Mouse (Mus musculus): ENCODE measurements around the gene Reg3d.
"Not testable (repeated sequence)": the region's sequence is repeated elsewhere in the genome, so short reads cannot be mapped to it uniquely, and the experiment has no call there.

Gene Reg3d

GRCm38 (mm10) chr6:78378765-78379164, at the start of gene Reg3d:
Reg3d (minus strand) TSS chr6:78378865.
- no peak for DNase-seq (ENCODE audit: low read depth, low spot score)

- DNase-seq (ENCODE audit: low read depth, low spot score) = no peak
These were observed 46.8 kb upstream of the Reg3d start for GRCm38 (mm10) chr6:78425497-78425896.

- not testable (repeated sequence) for DNase-seq (ENCODE audit: low read depth, low spot score)
These were observed 43.7 kb upstream of the Reg3d start, which contains the start of gene Reg1 for GRCm38 (mm10) chr6:78422411-78422810. Reg1 (plus strand) TSS chr6:78422711.

GRCm38 (mm10) chr6:78395323-78395722, 16.7 kb upstream of the Reg3d start, which contains the start of gene Reg2:
Reg2 (plus strand) TSS chr6:78395623.
- not testable (repeated sequence) for DNase-seq (ENCODE audit: low read depth, low spot score)

- DNase-seq (ENCODE audit: low read depth, low spot score) = no peak
These were observed 6.9 kb upstream of the Reg3d start for GRCm38 (mm10) chr6:78385609-78386008.

GRCm38 (mm10) chr6:78380409-78380808, 1.7 kb upstream of the Reg3d start, which contains the start of gene Reg3a:
Reg3a (plus strand) TSS chr6:78380709.
- no peak for DNase-seq (ENCODE audit: low read depth, low spot score)

GRCm38 (mm10) chr6:78370357-78370756, 8.3 kb downstream of the Reg3d start, which contains the start of gene Reg3b:
Reg3b (plus strand) TSS chr6:78370657.
- DNase-seq (ENCODE audit: low read depth, low spot score) = no peak

- DNase-seq (ENCODE audit: low read depth, low spot score) = no peak
These were observed 16.6 kb downstream of the Reg3d start for GRCm38 (mm10) chr6:78361971-78362563.

GRCm38 (mm10) chr6:78341689-78342088, 37.0 kb downstream of the Reg3d start:
- DNase-seq (ENCODE audit: low read depth, low spot score) = no peak

- no peak for DNase-seq (ENCODE audit: low read depth, low spot score)
These were observed 38.4 kb downstream of the Reg3d start for GRCm38 (mm10) chr6:78340296-78340695.

- no peak for DNase-seq (ENCODE audit: low read depth, low spot score)
These were observed 46.6 kb downstream of the Reg3d start for GRCm38 (mm10) chr6:78331919-78332569.

GRCm38 (mm10) chr6:78329166-78329565, 49.5 kb downstream of the Reg3d start:
- no peak for DNase-seq (ENCODE audit: low read depth, low spot score)

- DNase-seq (ENCODE audit: low read depth, low spot score) = no peak
These were observed 50.9 kb downstream of the Reg3d start for GRCm38 (mm10) chr6:78327798-78328197.
